Mouse (Mus musculus): ENCODE data around the gene Olfr791.

GRCm38 (mm10) chr10:129538862-129539261, 17.3 kb downstream of the Olfr791 start, which contains the start of gene Olfr792:
- no peak for TF ChIP-seq POLR2A (IDR thresholded peaks at IDR 0.05; ENCODE audit: low read depth, low read length)
- TF ChIP-seq CTCF (IDR thresholded peaks at IDR 0.05; ENCODE audit: borderline replicate concordance, insufficient read depth, low read length) = no peak

All from embryonic fibroblast, embryonic 13.5 days (primary cell).